Mouse (Mus musculus) brain, embryonic 18.5 days (tissue): ENCODE measurements at regions not wholly inside any gene's neighbourhood (a gene's known extent, or its start where the extent isn't known, plus 50 kb on each side); places are given as distances from the start of the nearest gene placed in this dataset.
"Not testable (repeated sequence)": the region's sequence is repeated elsewhere in the genome, so short reads cannot be mapped to it uniquely, and the experiment has no call there.

ENCODE experiments used
- DNase-seq: peaks from one replicate; pipeline ENCODE4 v3.0.0-alpha.2; 2012; ENCODE audit warnings: low read depth, low spot score

- peak; percentile 2 for DNase-seq
Measured at GRCm38 (mm10) chr12:17852138-17852537, 161.5 kb downstream of the Hpcal1 start.

- not testable (repeated sequence) for DNase-seq
Measured at GRCm38 (mm10) chr12:17872491-17872890, 181.8 kb downstream of the Hpcal1 start.

- DNase-seq = peak; percentile 72
Measured at GRCm38 (mm10) chr12:17881371-17882116, 190.9 kb downstream of the Hpcal1 start.

DNA sequence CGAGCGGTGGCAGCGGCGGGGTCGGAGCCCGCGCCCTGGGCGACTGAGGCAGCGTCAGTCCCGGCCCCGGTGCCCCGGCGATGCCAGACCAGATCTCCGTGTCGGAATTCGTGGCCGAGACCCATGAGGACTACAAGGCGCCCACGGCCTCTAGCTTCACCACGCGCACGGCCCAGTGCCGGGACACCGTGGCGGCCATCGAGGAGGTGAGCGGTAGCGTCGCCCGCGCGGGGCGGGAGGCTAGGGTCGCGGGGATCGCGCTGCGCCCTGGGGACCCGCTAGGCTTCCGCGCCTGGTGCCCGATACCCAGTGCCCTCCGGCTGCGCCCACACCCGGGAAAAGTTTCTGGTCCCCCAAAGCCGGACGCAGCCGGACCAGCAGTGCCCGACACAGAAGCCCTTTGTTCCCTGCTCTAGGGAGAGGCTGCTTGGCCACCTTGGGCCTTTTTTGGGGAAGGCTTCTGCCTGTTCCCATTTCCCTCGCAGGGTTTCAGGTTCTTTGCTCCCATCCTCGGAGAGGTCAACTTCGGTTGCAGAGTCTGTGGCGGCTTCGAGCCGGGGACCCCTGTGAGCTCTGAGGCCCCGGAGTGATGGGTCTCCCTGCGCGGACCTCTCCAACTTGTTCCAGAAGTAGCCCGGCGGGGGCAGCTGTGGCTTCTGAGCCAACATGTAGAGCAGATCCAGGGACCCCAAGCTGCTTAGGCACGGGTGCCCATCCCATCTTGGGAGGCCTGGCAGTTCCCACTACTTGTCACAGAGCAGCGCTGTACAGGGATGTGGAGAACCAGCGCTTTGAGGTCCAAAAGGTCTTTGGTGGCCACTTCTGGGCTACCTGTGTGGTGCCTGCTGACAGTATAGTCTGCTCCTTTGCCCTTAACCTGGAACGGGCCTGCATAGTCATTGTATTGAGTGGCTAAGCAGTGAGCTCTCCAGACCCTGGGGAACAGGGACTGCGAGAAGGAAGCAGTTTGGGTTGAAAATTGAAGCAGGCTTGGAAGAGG, 191.8 kb downstream of the Hpcal1 start:
- DNase-seq = not testable (repeated sequence)

- not testable (repeated sequence) for DNase-seq
Measured at GRCm38 (mm10) chr12:17891663-17892310, 201.1 kb downstream of the Hpcal1 start.

GRCm38 (mm10) chr12:17913058-17913457, 222.4 kb downstream of the Hpcal1 start:
- not testable (repeated sequence) for DNase-seq
